Mouse (Mus musculus) retina, postnatal 7 days (tissue): ENCODE results near the gene Nsun2.
"Not testable (repeated sequence)": the region's sequence is repeated elsewhere in the genome, so short reads cannot be mapped to it uniquely, and the experiment has no call there.

Source experiments
- DNase-seq: peaks from one replicate; pipeline ENCODE4 v3.0.0-alpha.2; 2012; ENCODE audit warnings: low read depth, low spot score

Gene Nsun2

DNA sequence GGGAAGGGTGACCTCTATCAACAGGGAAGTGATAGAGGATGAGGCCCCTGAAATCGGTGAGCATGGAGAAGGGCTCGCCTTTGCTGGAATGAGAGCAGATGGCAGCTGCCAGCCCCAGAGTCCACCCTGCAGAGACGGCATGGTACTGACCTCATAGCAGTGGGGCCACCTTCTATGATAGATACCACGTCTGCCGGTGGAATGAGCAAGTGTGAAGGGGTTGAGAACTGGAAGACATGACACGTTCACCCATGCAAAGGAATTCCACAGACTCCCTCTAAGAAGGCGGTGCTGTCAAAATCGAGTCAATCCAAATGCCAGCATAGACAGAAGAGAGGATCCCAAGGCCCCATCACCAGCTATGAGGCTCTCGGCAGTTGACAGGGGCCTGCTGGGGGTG, 20.7 kb downstream of the Nsun2 start:
- DNase-seq: no peak

DNA sequence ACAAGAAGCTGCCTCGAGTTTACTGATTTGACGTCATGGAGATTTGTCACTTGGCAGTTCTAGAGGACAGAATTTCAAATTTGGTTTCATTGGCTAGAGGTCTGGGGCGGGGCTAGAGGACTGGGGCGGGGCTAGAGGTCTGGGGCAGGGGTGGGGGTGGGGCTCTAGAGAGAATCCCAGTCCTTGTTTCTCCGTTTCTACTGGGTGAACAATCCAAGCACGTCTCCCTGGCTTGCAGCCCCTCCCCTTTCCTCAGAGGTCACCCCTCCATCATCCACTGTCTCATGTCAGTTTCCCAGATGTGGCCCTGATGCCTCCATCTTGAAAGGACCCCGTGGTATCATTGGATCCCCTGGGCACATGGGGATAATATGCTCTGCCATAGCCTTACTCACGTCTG, 21.5 kb downstream of the Nsun2 start:
- no peak for DNase-seq

DNA sequence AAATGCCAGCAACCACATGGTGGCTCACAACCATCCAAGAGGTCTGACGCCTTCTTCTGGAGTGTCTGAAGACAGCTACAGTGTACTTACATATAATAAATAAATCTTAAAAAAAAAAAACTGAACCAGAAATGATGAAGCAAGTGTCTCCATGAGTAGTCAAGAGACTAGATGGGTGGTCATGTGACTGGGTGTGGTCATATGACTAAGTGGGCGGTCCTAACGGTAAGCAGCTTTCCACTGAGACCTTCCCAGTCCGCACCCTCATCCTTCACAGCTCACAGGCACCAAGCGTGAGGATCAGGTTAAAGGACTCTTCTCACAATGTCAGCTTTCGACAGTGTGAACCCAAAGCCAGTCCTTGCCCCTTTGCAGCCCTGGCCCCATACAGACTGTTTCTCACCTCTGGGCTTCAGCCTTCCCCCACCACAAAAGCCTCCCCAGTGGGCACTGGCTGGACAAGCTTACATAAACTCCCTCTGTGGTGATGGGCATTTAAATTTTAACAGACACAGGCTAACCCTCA, 22.5 kb downstream of the Nsun2 start:
- DNase-seq: no peak

DNA sequence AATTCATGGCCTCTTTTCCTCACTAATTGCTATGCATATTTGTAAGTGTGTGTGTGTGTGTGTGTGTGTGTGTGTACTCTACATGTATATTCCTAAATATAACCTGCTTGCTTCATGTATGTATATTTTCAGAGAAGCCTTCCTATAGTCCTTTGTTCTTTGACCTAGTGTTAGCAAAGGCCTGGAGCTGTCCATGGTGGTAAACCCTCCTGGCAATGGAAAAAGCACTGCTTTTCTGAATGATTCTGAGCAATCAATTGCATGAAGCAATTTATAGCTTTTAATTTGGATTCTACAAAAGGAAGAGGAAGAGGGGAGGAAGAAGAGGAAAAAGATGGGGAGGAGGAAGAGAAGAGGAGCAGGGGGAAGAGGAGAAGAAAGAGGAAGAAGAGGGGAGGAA, 23.2 kb downstream of the Nsun2 start:
- no peak for DNase-seq

DNA sequence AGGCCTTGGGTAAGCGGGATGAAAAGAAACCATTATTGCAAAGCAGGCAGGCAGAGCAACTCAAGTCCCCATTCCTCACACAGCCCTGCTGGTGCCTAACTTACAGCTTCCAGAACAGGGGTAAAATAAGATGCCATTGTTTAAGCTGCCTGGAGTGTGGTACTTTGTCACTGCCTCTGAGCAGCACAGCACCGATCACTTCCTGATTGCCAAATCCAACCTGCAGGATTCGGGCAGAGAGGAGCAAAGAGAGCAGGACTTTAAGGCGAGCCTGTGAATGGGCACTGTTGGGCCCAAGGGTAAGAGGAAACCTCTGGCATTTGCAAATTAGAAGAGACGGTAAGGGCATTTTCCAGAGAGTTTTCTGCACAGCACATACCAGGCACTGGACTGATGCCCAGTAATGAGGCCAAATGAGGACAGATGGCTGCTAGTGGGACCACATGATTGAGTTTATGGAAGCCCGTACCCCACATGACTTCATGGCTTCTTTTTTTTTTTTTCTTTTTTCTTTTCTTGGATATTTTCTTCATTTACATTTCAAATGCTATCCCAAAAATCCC, 24.6 kb downstream of the Nsun2 start:
- DNase-seq: no peak

DNA sequence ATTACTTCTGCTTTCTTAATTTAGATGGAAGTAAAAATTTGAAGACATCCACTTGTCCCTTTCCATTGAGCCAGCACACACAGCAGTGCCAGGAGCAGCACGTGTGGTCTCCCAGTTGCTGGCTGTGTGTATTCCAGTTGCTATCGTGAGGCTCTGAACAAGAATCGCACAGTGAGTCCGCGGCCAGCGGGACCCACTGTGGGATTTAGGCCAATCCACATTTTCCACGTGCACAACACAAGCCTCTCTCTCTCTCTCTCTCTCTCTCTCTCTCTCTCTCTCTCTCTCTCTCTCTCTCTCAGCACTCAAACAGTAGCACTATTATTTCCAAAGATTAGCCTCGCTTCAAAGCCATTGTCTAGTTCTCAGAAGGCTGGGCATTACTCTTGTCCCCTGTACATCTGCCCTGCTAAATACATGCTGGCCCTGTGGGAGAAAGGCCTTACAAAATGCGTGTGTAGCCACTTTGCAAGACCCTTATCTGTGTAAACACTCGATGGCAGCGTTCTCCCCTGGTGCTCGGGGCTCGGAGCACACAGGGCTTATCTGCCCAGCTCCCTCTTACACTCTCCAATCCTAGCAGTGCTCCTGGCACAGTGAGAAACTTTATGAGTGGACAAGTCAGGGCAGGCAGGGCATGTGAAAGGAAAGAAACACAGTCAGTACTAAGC, 25.9 kb downstream of the Nsun2 start:
- DNase-seq: peak; percentile 14

DNA sequence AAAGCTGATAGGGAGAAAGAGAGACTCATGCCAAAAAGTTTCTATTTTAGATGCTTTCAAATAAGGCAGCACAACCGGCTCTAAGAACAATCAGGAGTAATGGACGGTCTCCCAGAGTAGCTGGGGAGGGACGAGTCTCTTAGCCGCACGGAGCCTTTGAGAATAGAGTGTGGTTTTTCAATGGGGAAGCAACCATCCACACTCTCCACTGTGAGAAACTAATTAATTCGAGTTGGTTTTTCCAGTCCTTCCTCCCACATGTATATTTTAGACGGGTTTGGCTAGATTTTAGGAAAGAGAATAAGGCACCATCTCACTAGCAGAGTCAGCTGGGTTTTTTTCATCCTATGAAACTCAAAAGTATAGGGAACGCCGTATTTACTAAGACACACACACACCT, 28.5 kb downstream of the Nsun2 start:
- no peak for DNase-seq

DNA sequence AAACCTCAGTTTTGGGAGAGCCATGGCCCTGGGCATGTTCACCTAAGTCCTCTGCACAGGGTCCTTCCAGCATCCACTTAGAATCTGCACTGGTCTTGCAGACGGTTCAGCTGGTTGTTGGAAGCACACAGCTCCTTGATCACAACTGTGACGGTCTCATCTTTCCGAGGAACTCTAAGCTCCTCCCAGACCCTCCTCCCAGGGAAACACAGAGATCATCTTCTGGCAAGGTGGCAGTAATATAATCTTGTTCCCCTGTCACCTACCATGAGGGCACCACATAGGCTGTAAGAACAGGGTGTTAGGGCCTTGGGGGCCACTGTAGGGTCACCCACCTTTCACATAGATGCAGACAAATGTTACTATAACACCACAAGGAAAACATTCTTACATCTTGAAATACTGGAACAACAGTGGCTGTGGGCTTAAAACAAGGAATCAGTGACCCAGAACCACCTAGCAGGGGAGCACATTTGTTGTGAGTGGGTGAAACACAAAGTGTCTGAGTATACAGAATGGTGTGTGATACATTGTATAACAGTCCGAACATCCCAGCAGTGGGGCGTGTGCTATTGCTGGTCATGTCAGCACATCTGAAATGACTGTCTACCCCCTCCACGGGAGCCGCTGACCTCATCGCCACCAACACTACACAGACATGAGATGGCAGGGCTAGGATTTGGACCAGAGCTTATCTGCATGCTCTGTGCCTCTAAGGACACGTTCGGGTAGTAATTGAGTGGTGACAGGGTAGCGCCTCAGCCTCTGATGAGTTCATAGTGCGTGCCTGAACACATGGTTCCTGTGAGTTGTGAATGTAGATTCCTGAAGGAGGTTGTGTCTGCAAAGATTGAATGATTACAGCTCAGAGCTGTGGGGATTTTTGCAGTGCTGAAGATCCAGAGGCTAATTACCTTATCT, 29.4 kb downstream of the Nsun2 start:
- no peak for DNase-seq

DNA sequence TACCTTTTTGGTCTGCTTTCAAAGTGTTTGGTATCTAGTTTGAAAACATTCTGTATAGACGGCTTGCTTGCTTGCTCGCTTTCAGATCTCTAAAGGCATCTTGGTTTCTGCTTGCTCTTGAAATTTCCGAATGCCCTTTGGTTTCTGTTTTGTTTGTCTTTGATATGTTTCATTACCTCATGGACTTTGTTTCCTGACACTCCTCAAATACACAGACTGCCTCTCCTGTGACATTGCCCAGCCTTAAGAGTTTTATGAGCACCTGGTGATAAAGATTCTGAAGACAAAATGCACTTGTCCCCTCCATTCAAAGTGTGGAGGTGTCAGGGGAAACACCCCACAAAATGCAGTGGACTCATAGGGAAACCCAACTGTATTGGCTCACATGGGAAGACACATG, 30.4 kb downstream of the Nsun2 start:
- DNase-seq: no peak

DNA sequence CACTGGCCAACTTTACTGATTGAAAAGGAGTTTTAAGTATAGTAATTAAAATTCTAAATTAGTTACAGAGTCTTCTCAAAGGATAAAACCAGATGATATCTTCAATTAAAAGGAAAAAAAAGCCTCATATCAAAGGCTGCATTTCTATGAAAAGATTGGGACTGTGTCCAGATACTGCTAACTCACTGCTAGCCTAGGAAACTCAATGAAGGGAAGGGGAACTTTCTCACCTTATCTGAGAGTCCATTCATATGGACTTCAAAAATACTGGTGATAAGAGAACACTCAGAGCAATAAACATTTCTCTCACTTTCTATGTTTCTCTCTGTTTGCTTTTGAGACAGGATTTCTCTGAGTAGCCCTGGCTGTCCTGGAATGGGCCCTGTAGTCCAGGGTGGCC, 31.0 kb downstream of the Nsun2 start:
- DNase-seq: no peak

DNA sequence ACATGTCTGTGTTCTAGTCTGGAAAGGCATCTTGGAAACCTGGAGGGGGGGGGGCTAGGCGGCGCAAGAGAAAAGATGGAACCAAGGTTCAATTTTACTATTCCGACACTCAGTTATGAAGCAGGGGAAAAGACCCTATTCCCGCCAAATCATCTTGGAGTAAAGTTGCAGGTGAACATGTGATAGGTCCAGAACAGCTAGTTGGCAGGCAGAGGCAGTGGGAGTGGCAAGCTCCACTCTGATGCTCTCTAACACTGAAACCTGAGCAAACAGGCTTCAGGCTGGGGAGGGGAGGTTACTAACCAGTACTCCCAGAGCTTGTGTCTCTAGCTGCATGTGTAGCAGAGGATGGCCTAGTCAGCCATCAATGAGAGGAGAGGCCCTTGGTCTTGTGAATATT, 31.9 kb downstream of the Nsun2 start:
- not testable (repeated sequence) for DNase-seq

DNA sequence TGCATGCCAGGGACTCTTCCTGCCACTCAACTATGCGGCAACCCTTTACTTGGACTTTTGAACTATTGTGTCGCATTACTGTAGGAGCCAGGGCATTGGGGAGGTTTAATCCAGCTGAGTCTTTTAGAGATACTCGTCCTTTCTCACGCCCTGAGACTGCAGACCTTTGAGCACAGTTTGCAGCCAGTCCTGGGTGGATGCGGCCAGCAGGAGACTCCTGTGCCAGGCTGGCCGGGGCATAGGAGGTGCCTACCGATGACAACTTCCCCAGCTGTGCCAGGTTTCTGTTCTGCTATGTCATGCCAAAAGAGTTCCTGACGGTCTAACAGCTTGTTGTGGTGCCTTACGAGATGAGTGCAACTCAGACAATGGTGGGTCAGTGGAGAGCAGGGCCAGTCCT, 35.7 kb downstream of the Nsun2 start:
- no peak for DNase-seq

DNA sequence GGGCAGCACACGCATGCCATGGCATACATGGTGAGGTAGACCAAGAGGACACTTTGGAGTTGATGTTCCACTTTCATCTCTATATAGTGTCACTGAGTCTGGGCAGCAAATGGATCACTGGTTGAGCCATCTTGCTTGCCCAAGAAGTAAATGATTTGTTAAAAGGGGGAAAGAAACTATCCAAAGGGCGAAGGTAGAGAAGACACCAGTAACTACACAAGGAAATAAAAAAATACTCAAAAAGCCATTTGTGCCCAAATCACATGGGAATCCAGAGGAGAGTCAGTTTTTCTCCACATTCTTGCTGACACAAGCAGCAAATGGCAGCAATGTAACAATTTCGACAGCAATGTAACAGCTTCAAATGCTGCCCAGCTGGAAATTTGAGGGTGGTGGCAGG, 39.0 kb downstream of the Nsun2 start:
- no peak for DNase-seq

DNA sequence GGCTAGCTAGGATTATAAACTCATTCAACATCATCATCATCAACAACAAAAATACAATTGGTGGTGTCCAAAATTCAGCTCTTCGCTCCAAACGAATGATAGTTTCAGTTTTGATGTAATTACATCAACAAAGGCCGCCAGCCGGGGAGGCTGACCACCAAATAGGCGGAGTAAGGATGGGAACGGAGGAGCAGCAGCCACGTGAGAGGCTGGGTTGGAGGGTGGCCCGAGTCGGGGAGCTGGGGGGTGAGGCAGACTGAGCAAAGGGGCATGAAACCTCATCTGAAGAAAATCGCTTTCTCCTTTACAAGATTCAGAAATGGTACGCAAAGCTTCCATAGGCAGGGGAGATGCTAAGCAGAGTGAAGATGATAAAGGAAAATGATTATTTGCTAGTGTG, 43.1 kb downstream of the Nsun2 start:
- no peak for DNase-seq

DNA sequence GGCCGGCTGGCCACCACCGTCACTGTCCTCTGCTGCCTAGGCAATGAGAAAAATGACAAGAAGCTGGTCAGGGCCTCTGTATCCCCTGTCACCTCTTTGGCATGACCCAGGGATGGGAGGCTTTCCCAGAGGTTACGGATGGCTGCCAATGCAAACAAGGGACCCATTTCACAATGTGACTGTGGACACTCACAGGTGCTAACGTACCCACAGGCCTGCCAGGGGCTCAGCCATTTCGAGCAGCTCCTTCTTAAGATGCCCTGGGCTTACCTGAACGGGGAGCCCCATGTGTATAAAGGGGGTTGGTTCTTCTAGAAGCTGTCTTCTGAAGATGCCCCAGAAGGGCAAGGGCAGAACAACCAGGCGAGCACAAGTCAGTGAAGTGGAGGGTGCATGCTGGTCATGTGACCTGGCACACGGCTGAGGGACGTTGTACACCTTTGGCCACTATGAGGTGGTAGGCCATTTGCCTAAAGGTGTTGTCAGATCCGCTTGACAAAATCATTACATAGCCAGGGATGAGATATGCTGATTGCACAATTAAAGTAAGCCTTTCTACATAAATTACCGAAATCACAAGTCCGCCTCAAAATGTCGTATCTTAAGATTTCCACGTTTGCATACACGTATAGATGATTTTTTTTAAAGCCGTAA, 43.8 kb downstream of the Nsun2 start:
- no peak for DNase-seq

DNA sequence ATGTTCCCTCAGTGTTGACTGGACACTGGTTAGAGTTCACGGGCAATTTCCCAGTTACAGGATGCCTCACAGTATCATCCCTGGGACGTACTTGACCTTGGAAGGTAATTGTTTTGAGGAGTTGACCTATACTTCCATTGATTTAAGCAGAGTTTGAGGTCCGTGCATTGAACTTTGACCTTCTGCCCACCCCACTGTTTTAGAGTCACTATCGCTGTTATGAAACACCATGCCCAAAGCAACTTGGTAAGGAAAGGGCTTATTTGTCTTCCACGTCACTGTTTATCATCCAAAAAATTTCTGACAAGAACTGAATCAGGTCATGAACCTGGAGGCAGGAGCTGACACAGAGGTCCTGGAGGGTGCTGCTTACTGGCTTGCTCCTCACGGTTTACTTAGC, 48.9 kb downstream of the Nsun2 start:
- DNase-seq: no peak

DNA sequence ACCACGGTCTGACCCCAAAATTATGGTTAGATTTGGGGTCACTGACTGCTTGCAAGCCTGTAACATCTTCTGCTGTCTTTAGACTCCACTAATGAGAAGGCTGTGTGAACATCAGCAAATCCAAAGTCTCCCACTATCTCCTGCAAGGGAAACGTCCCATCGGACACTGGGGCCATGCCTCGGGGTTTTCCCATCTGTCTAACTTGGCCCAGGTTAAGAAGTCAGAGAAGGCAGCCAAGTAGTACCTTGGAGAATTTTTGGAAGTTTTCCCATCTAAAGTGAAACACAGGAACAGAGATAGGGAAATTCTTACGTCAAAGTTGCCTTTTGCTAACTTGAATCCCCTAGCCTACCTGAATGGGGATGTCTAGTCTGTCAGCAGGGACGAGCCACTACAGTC, 50.0 kb downstream of the Nsun2 start:
- DNase-seq: no peak

DNA sequence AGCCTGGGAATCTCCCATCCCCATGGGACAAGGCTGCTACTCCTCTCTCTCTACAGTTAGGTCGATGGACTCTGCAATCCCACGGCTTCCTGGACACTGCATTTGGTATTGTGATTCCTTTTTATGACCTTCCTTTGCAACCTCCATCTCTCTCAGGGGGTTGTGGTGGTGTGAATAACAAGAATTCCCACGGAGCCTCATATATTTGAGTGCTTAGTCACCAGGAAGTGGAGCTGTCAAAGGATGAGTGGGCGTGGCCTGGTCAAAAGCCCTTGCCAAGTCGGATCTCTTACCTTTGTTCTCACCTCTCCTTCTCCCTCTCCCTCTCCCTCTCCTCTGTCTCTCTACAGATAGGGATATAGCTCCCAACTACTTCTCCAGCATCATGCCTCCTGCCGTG, 52.3 kb downstream of the Nsun2 start:
- no peak for DNase-seq

DNA sequence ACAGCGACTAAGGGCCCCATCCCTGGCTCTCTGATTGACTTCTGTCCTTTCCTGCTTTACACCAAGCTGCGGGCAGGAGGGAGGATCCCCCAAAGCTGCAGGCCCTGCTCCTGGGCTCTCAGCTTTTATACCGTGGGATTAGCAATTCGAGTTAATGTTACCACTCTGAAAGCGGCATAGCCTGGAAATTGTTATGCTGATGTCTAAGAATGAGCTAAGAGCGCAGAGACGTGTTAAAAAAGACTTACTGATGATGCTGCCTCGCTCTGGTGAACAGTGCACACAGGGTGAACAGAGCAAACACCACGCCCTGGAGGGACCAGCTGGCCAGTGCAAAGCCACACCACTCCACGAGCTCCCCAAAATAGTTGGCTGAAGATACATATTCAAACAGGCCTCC, 52.8 kb downstream of the Nsun2 start:
- DNase-seq: no peak

DNA sequence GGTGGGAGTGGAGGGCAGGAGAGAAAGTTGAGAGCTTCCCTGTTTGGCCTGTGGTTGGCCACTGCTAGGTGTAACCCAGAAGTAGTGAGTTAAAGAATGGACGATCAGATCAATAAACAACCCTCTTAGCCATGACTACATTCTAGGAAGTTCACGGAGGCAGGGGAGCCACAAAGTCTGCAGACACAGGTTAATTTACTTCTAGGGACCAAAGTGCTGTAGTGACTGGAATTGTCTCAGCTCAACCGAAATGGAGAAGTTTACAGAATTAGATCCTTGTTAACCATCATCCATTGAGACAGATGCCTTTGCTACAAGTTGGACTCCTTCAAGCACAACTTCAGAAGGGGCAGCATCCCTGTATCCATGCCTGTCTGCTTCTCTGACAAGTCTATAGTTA, 54.3 kb downstream of the Nsun2 start:
- no peak for DNase-seq

DNA sequence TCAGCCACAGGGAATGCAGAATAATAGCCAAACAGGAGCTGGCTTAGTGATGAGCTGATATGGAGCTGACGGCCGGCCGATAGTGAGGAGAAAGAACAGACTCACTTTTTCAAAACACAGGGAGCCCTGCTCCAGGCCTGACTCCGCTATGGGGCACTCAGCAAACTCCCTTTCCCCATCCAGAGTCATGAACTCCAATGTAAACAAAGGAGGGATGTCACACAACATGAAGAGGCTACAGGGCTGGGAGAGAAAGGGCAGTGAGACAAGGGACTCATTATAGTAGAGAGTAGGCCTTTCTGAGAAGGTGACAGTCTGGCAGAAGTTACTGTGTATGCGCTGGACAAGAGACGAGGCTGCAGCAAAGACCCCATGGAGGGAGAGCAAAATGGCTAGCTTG, 54.7 kb downstream of the Nsun2 start:
- DNase-seq: no peak

DNA sequence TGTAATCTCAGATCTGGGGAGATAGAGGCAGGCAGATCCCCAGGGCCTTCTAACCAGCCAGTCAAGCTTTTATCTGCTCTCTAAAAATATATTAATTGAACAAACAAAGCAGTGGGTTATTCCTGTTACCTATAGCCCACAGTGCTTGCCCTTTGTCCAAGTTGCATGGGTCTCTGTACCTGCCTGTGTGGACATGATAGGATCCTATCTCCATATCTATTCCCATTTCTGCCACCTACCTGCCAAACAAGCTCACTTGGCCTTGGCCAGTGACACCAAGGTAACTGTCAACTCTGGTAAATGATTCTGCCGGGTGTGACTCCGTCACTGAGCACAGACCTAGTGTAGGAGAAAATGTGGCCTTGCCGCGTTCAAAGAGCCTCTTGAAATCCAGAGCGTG, 57.8 kb downstream of the Nsun2 start:
- DNase-seq: no peak
